Mouse (Mus musculus) embryonic facial prominence, embryonic 10.5 days (tissue): Measurements from ENCODE around the gene Prss38. TPM values are rescaled to one million over a fixed set of nuclear protein-coding genes. Genes with fewer than 3 reads are reported as not detected.

Experiments
- DNase-seq: peaks from one replicate; pipeline ENCODE4 v3.0.0-alpha.2; 2017; ENCODE audit warnings: low spot score
- H3K27ac ChIP-seq: fragments of 300-500 bp; sonication (generic); replicated peaks from 2 replicates; pipeline ENCODE4 v1.5.1; 2016; ENCODE audit warnings: mild to moderate bottlenecking
- H3K27me3 ChIP-seq: fragments of 300-500 bp; sonication (generic); replicated peaks from 2 replicates; pipeline ENCODE4 v1.6.1; 2016; ENCODE audit warnings: low read depth, mild to moderate bottlenecking; ENCODE audit not compliant: poor library complexity, severe bottlenecking
- H3K36me3 ChIP-seq: fragments of 300-500 bp; sonication (generic); replicated peaks from 2 replicates; pipeline ENCODE4 v1.6.1; 2016; ENCODE audit warnings: mild to moderate bottlenecking, moderate library complexity
- H3K4me1 ChIP-seq: fragments of 300-500 bp; sonication (generic); 2 replicates; pipeline ENCODE4 v1.6.1; 2016
- H3K4me3 ChIP-seq: fragments of 300-500 bp; sonication (generic); 2 replicates; pipeline ENCODE4 v1.5.1; 2016; ENCODE audit warnings: mild to moderate bottlenecking, moderate library complexity
- H3K9me3 ChIP-seq: fragments of 300-500 bp; sonication (generic); 2 replicates; pipeline ENCODE4 v1.6.1; 2016; ENCODE audit warnings: mild to moderate bottlenecking
- WGBS: fragments of 180-500 bp; shearing (Covaris S2); methylation state at CpG from one replicate; pipeline ENCODE4 v1.1.7; 2016; 5-methylcytosine and 5-hydroxymethylcytosine counted together
- polyA plus RNA-seq: library from polyadenylated mRNA; unstranded; fragments of >200 nt; fragmentation: Nextera tagmentation; extraction: Ambion mirVana; gene quantifications from 2 replicates; pipeline ENCODE4 v1.2.1, GENCODE M21; 2016

The Prss38 gene
- not detected in 2 replicates for polyA plus RNA-seq

DNA sequence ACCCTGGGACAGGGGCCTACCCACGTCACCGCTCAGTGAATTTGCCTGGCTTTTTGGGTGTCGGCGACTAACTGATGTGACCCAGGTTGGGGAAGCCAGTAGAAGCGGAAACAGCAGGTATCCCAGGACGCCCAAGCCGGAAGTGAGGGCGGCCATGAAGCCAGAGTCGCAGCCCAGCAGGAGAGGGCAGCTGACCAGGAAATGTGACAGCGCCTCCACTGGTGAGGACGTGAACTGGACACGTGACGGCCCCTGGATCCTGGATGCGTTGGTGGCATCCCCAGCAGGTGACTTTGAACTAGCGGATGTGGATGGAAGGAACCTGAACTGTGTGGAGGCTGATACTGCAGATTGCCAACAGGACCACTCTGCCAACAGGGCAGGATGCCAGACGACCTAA is at the start of gene Prss38:
Prss38 (minus strand) TSS at position 183 of the 400 bp plus-strand sequence.
- Histone ChIP-seq H3K27ac (no peak within 1 kb of the TSS), H3K36me3 (no peaks in the 10 kb centered on the region), H3K9me3 (no peaks in the 10 kb centered on the region), H3K27me3 (no peaks in the 10 kb centered on the region), H3K4me3 (no peak within 1 kb of the TSS), H3K4me1 (no peaks in the 10 kb centered on the region)
- WGBS = 79% methylated on average over 16 of the region's 16 CpGs
- DNase-seq = no peak

- Histone ChIP-seq H3K27me3 (no peaks in the 10 kb centered on the region), H3K9me3 (no peaks in the 10 kb centered on the region), H3K36me3 (peaks cover 97% of the 10 kb centered on the region), H3K4me3 (no peak overlapping the region), H3K4me1 (peaks cover 21% of the 10 kb centered on the region), H3K27ac (0 out of 2 replicates have a peak overlapping the region, but pooled peaks have one; percentile 30)
- 66% methylated on average over 5 of the region's 5 CpGs for WGBS
- DNase-seq = no peak
These were observed 47.6 kb upstream of the Prss38 start for GRCm38 (mm10) chr11:59423010-59423588.

- Histone ChIP-seq H3K36me3 (peaks cover 94% of the 10 kb centered on the region), H3K4me3 (no peak overlapping the region), H3K9me3 (no peaks in the 10 kb centered on the region), H3K27ac (no peak overlapping the region), H3K27me3 (no peaks in the 10 kb centered on the region), H3K4me1 (peaks cover 21% of the 10 kb centered on the region)
- DNase-seq = no peak
- 92% methylated on average over 2 of the region's 2 CpGs for WGBS
These were observed 46.5 kb upstream of the Prss38 start for GRCm38 (mm10) chr11:59421967-59422366.

DNA sequence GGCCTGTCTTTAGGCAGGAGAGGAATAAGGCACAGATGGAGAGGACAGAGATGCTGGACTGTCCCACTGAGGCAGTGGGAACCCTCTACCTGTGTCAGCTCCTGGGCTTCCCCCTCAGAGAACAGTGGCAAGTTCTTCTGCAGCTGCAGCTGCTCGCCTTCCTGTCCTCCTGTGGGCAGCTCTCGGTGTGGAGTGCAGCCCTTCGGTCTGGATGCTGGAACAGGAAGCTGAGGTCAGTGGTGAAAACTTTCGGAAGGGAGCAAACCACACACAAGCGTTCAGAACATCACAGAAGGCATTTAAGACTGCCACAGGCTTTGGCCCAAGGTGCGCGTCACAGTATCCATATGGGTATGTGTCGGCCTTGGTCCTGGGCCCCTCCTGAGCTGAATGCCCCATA is 46.0 kb upstream of the Prss38 start:
- peaks cover 21% of the 10 kb centered on the region for H3K4me1 ChIP-seq
- H3K36me3 ChIP-seq = peaks cover 94% of the 10 kb centered on the region
- H3K9me3 ChIP-seq = no peaks in the 10 kb centered on the region
- no peak overlapping the region for H3K4me3 ChIP-seq
- 89% methylated on average over 8 of the region's 8 CpGs for WGBS
- H3K27ac ChIP-seq = no peak overlapping the region; the same call in 1 of the 2 replicates
- no peaks in the 10 kb centered on the region for H3K27me3 ChIP-seq
- DNase-seq = no peak

DNA sequence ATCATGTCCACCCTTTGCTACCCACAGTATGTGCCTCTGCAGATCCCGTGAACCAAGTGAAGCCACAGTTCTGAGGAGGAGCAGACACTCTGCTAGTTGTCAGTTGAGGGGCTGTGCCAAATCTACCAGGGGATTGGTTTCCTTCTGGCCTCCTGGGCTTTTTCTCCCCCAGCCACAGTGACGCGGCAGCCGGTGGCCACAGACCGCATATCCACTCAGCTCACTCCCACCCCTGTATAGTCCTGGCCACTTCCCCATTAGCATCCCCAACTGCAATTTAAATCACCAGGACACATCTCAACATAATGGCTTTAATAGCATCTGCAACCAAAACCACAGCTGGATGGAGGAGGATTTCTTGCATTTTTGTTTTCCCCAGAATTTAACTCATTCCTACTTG is 43.3 kb upstream of the Prss38 start:
- Histone ChIP-seq H3K4me1 (peaks cover 20% of the 10 kb centered on the region), H3K4me3 (no peak overlapping the region), H3K27me3 (no peaks in the 10 kb centered on the region), H3K9me3 (0 out of 2 replicates have a peak, but pooled peaks cover 3% of the 10 kb centered on the region), H3K27ac (0 out of 2 replicates have a peak overlapping the region, but pooled peaks have one; percentile 2), H3K36me3 (peaks cover 92% of the 10 kb centered on the region)
- no peak for DNase-seq
- WGBS = 76% methylated on average over 5 of the region's 5 CpGs

DNA sequence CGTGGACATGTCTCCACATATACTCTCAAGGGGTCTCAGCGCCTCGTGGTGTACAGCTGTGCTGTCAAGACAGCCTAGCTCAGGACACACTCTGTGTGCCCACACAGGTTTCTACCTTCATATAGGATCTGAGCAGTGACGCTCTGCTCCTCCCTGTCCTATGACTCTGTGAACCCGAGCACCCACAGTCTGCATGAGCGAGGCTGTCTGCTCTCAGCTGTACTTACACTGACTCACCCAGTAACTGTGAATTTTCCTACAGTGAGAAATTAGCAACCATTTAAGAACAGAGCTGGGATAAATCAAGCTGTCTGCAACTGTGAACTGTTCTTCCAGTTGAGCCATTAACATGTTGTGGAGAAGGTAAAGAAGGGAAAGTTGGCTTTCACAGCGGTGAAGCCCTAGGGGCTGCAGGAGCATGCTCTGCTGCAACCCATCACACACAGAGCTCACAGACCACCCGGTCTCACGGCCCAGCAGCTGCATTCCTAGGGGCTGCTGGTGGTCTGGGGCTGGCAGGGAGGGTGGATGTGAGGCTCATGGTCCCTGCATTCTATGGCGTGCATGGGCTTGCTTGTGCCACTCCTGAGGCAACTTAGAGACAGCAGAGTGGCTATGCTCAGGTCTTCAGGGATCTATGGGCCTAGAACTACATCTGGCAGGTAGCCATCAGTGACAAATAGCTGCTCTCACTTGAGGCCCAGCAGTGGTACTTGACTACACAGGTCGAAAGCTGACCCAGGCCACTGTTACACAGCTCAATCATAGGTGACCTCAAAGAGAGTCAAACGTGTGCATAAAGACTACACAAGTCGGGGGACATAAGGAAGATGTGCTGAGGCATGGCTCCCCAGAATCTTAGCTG is 37.8 kb upstream of the Prss38 start:
- H3K27me3 ChIP-seq = no peaks in the 10 kb centered on the region
- H3K9me3 ChIP-seq = 0 out of 2 replicates have a peak, but pooled peaks cover 3% of the 10 kb centered on the region
- peaks cover 25% of the 10 kb centered on the region for H3K4me1 ChIP-seq
- no peak overlapping the region for H3K4me3 ChIP-seq
- peak; percentile 43 for DNase-seq
- H3K36me3 ChIP-seq = peaks cover 69% of the 10 kb centered on the region
- WGBS = 80% methylated on average over 13 of the region's 13 CpGs
- H3K27ac ChIP-seq = peak overlapping the region; percentile 46; the same call in 1 of the 2 replicates

DNA sequence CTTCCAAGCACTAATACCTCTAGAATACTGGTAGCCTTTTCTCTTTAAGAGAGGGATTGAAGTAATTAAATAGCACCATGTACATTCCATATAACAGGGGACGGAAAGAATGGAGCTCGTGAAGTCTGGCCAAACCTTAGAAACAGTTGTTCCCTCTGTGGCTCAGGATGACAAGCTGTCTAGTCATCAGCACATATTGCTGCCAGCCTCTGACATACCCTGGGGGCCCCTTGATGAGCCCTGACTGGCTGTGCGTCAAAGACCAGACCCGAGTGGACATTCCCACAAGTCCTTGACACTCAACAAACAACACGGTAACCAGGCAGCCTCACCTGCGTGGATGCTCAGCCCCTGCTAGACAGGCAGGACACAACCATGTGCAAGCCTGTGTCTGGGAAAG is 36.6 kb upstream of the Prss38 start:
- 0 out of 2 replicates have a peak overlapping the region, but pooled peaks have one; percentile 46 for H3K27ac ChIP-seq
- peaks cover 25% of the 10 kb centered on the region for H3K4me1 ChIP-seq
- H3K9me3 ChIP-seq = 0 out of 2 replicates have a peak, but pooled peaks cover 3% of the 10 kb centered on the region
- DNase-seq = no peak
- no peaks in the 10 kb centered on the region for H3K27me3 ChIP-seq
- 73% methylated on average over 6 of the region's 6 CpGs for WGBS
- no peak overlapping the region for H3K4me3 ChIP-seq
- H3K36me3 ChIP-seq = peaks cover 72% of the 10 kb centered on the region

- Histone ChIP-seq H3K27ac (no peak overlapping the region), H3K36me3 (peaks cover 75% of the 10 kb centered on the region), H3K9me3 (0 out of 2 replicates have a peak, but pooled peaks cover 3% of the 10 kb centered on the region), H3K4me1 (peaks cover 25% of the 10 kb centered on the region), H3K27me3 (no peaks in the 10 kb centered on the region), H3K4me3 (no peak overlapping the region)
- WGBS = 88% methylated on average over 2 of the region's 2 CpGs
- DNase-seq = no peak
These were observed 35.4 kb upstream of the Prss38 start for GRCm38 (mm10) chr11:59410851-59411250.

- DNase-seq = no peak
- Histone ChIP-seq H3K4me1 (peaks cover 7% of the 10 kb centered on the region), H3K9me3 (no peaks in the 10 kb centered on the region), H3K36me3 (peaks cover 75% of the 10 kb centered on the region), H3K27me3 (no peaks in the 10 kb centered on the region), H3K27ac (no peak overlapping the region), H3K4me3 (no peak overlapping the region)
- 87% methylated on average over 1 of the region's 1 CpGs for WGBS
These were observed 30.3 kb upstream of the Prss38 start for GRCm38 (mm10) chr11:59405761-59406160.

DNA sequence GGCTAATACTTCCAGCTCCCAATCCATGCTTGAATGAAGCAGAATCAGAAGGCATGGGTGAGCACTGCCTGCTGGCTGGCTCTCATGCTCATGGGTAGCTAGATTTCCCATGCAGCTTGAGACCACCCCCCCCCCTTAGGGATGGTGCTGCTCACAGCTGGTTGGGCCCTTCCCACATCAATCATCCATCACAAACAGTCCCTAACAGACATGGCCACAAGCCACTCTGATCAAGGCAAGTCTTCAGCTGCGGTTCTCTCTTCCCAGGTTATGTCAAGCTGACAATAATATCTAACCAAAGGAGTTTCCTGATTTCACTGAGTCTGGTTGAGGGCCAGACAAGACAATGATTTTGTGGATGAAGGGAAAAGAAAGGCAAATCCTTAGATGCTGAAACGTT is 25.4 kb upstream of the Prss38 start:
- DNase-seq = no peak
- no peak overlapping the region for H3K27ac ChIP-seq

GRCm38 (mm10) chr11:59399830-59400229 is 24.4 kb upstream of the Prss38 start:
- Histone ChIP-seq H3K9me3 (no peaks in the 10 kb centered on the region), H3K4me3 (no peak overlapping the region), H3K36me3 (peaks cover 26% of the 10 kb centered on the region), H3K27me3 (no peaks in the 10 kb centered on the region), H3K4me1 (peaks cover 42% of the 10 kb centered on the region), H3K27ac (peak overlapping the region; percentile 83; the same call in 1 of the 2 replicates)
- 65% methylated on average over 8 of the region's 8 CpGs for WGBS
- DNase-seq = no peak

More for the DNA sequence above, 25.4 kb upstream of the Prss38 start:
- Histone ChIP-seq H3K9me3 (no peaks in the 10 kb centered on the region), H3K36me3 (peaks cover 36% of the 10 kb centered on the region), H3K4me3 (no peak overlapping the region), H3K4me1 (peaks cover 42% of the 10 kb centered on the region), H3K27me3 (no peaks in the 10 kb centered on the region)
- WGBS = 82% methylated on average over 2 of the region's 2 CpGs

DNA sequence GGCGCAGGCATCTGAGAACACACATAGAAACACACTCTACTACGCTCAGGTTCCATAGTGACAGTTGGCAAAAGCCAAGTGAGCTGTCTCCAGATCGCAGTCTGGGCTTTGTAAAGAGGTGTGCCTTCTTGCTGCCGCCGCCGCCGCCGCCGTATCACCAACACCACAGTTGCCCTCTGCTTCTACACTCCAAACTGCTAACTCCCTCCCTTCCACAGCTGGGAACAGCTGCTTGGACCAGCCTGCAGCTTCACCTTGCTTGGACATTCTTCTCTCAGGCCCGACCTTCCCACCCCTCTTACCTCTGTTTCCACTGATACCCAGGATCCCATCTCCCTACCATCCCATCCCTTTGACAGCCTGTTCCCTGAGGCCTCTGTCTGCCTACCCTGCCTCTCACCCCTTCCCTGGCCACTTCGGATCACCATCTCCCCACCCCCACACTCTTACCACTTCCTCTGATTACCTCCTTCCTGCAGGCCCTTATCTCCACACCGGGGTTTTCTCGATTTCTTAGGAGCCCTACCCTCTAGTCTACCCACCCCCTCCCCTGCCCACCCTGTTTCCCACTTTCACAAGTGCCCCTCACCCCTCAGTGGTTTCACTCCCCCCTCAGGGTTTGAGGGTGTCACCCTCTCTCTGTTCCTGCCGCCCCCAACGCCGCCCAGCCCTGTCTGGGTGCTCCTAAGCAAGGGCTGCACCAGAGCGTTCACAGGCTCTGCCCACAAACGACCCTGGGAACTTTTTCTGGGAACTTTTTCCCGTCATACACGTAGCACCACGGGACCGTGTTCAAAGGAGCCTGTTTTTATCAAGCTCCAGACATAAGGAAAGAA is 22.3 kb upstream of the Prss38 start:
- Histone ChIP-seq H3K4me3 (peak overlapping the region; percentile 35), H3K36me3 (peaks cover 14% of the 10 kb centered on the region), H3K27ac (peak overlapping the region; percentile 83), H3K9me3 (no peaks in the 10 kb centered on the region), H3K4me1 (peaks cover 58% of the 10 kb centered on the region), H3K27me3 (no peaks in the 10 kb centered on the region)
- 52% methylated on average over 22 of the region's 22 CpGs for WGBS
- peak; percentile 31 for DNase-seq
